Mouse (Mus musculus): ENCODE results near the gene Zfp639.

- TF ChIP-seq POLR2A (IDR thresholded peaks at IDR 0.05; ENCODE audit: borderline replicate concordance, control insufficient read depth, low read depth, low read length): no peak
- TF ChIP-seq CTCF (IDR thresholded peaks at IDR 0.05; ENCODE audit: control insufficient read depth, insufficient read depth, low read length): no peak
These were observed 14.8 kb upstream of the Zfp639 start for GRCm38 (mm10) chr3:32495088-32495770.
